Mouse (Mus musculus): ENCODE results near the gene Ranbp2. TPM values are rescaled to one million over a fixed set of nuclear protein-coding genes. Genes with fewer than 3 reads are reported as not detected.

Gene Ranbp2
- total and polyA plus RNA-seq, 3 experiments: 45.0 to 56.3 (median 53.4) TPM

GRCm38 (mm10) chr10:58405949-58406305, 40.8 kb upstream of the Ranbp2 start:
- no peak overlapping the region for H3K27ac ChIP-seq (ENCODE audit: insufficient read depth, low read depth)
- DNase-seq (ENCODE audit: extremely low read depth): no peak
- H3K4me3 ChIP-seq (replicated peaks in 1 of 3; ENCODE audit: low read depth in 2 of 3, low read length in 2 of 3, poor library complexity in 1 of 3): no peak overlapping the region
- 0 out of 2 replicates have a peak, but pooled peaks have one; percentile 24 for TF ChIP-seq ELF1 (IDR thresholded peaks at IDR 0.05; ENCODE audit: low read depth, low read length)
- no peak for TF ChIP-seq NRF1 (IDR thresholded peaks at IDR 0.05; ENCODE audit: low read depth, low read length)
- H3K27me3 ChIP-seq (replicated peaks): no peaks in the 10 kb centered on the region
- dilution Hi-C loops (cut with MboI; ENCODE audit: extremely low pct_ligation_motif_present, extremely low pct_unique_long_range_greater_than_20kb, low sequenced_read_pairs) (no loop called here), in situ Hi-C loops (cut with MboI; ENCODE audit: low pct_ligation_motif_present, low pct_unique_long_range_greater_than_20kb, low sequenced_read_pairs) (no loop called here)
- peaks cover 6% of the 10 kb centered on the region for H3K79me2 ChIP-seq (replicated peaks; ENCODE audit: control insufficient read depth, extremely low read depth, insufficient read depth, poor library complexity, severe bottlenecking)
- peaks cover 0 to 6% of the 10 kb centered on the region in 2 experiments; a peak in 1 of 4 replicates for H3K4me1 ChIP-seq (ENCODE audit: control insufficient read depth in 1 of 2, insufficient read depth in 2 of 2)
- H3K9ac ChIP-seq (ENCODE audit: insufficient read depth, low read depth): no peak overlapping the region
- peaks cover 65 to 93% of the 10 kb centered on the region in 2 experiments for H3K36me3 ChIP-seq (replicated peaks in 1 of 2; ENCODE audit: control insufficient read depth in 1 of 2, insufficient read depth in 1 of 2, low read length in 1 of 2)
- no peaks in the 10 kb centered on the region for H3K9me3 ChIP-seq (replicated peaks; ENCODE audit: low read length)
- H3K4me2 ChIP-seq (ENCODE audit: insufficient read depth, low read depth, poor library complexity, severe bottlenecking): no peak overlapping the region

- no peak overlapping the region for H3K27ac ChIP-seq (ENCODE audit: insufficient read depth, low read depth)
- H3K9ac ChIP-seq (ENCODE audit: insufficient read depth, low read depth): no peak overlapping the region
- dilution Hi-C loops (cut with MboI; ENCODE audit: extremely low pct_ligation_motif_present, extremely low pct_unique_long_range_greater_than_20kb, low sequenced_read_pairs): no loop called here
- no peaks in the 10 kb centered on the region for H3K4me1 ChIP-seq (ENCODE audit: control insufficient read depth in 1 of 2, insufficient read depth in 2 of 2)
- no peak overlapping the region for H3K4me3 ChIP-seq (replicated peaks in 1 of 3; ENCODE audit: low read depth in 2 of 3, low read length in 2 of 3, poor library complexity in 1 of 3)
- DNase-seq (ENCODE audit: extremely low read depth): no peak
- in situ Hi-C loops (cut with MboI; ENCODE audit: low pct_ligation_motif_present, low pct_unique_long_range_greater_than_20kb, low sequenced_read_pairs): no loop called here
- H3K27me3 ChIP-seq (replicated peaks): no peaks in the 10 kb centered on the region
- H3K36me3 ChIP-seq (replicated peaks in 1 of 2; ENCODE audit: control insufficient read depth in 1 of 2, insufficient read depth in 1 of 2, low read length in 1 of 2): peaks cover 62 to 92% of the 10 kb centered on the region in 2 experiments
- H3K9me3 ChIP-seq (replicated peaks; ENCODE audit: low read length): no peaks in the 10 kb centered on the region
- H3K4me2 ChIP-seq (ENCODE audit: insufficient read depth, low read depth, poor library complexity, severe bottlenecking): no peak overlapping the region
- TF ChIP-seq ZKSCAN1 (IDR thresholded peaks at IDR 0.05; ENCODE audit: borderline replicate concordance, low read depth, low read length) (no peak), GABPA (IDR thresholded peaks at IDR 0.05; ENCODE audit: insufficient replicate concordance, low read depth, low read length) (no peak), ZC3H11A (IDR thresholded peaks at IDR 0.05; ENCODE audit: low read depth, low read length) (no peak), USF2 (conservative IDR thresholded peaks at IDR 0.05; ENCODE audit: low read depth, low read length) (no peak), SIN3A (IDR thresholded peaks at IDR 0.05; ENCODE audit: low read length) (no peak), MXI1 (IDR thresholded peaks at IDR 0.05; ENCODE audit: low read depth, low read length) (no peak), ETS1 (conservative IDR thresholded peaks at IDR 0.05; ENCODE audit: low read depth, low read length) (no peak), MAFK (IDR thresholded peaks at IDR 0.05; ENCODE audit: insufficient replicate concordance, low read length) (no peak), E2F4 (IDR thresholded peaks at IDR 0.05; ENCODE audit: insufficient replicate concordance, low read depth, low read length) (no peak), NRF1 (IDR thresholded peaks at IDR 0.05; ENCODE audit: low read depth, low read length) (no peak), RCOR1 (conservative IDR thresholded peaks at IDR 0.05; ENCODE audit: low read depth, low read length) (no peak), CHD2 (IDR thresholded peaks at IDR 0.05; ENCODE audit: low read length) (no peak), BHLHE40 (IDR thresholded peaks at IDR 0.05; ENCODE audit: low read depth, low read length) (no peak), SMC3 (IDR thresholded peaks at IDR 0.05; ENCODE audit: low read depth, low read length) (no peak)
- 0 out of 2 replicates have a peak, but pooled peaks cover 3% of the 10 kb centered on the region for H3K79me2 ChIP-seq (replicated peaks; ENCODE audit: control insufficient read depth, extremely low read depth, insufficient read depth, poor library complexity, severe bottlenecking)
These were observed 34.4 kb upstream of the Ranbp2 start for GRCm38 (mm10) chr10:58412331-58412730.
